Mouse (Mus musculus): ENCODE results near the gene Gata5.

GRCm38 (mm10) chr2:180305490-180305889 is 29.0 kb downstream of the Gata5 start:
- TF ChIP-seq CTCF (IDR thresholded peaks at IDR 0.05; ENCODE audit: control insufficient read depth, insufficient read depth, insufficient replicate concordance, low read depth, low read length) (no peak), POLR2A (IDR thresholded peaks at IDR 0.05; ENCODE audit: control insufficient read depth, low read depth, low read length) (no peak)

All from testis, adult 2 months (tissue).